Mouse (Mus musculus): ENCODE measurements around the gene Plp2.

- TF ChIP-seq POLR2A (IDR thresholded peaks at IDR 0.05; ENCODE audit: insufficient read depth, low read depth, low read length) (no peak), CTCF (IDR thresholded peaks at IDR 0.05) (no peak), EP300 (IDR thresholded peaks at IDR 0.05; ENCODE audit: insufficient read depth, low read depth, low read length) (no peak)
Measured at GRCm38 (mm10) chrX:7639536-7640325, 31.5 kb downstream of the Plp2 start.

Measured in heart, adult 2 months (tissue).